Mouse (Mus musculus): ENCODE data around the gene Cul5. TPM values are rescaled to one million over a fixed set of nuclear protein-coding genes. Genes with fewer than 3 reads are reported as not detected.

The Cul5 gene
- 10 to 100 TPM; 36.4 to 38.7 TPM for total RNA-seq (2021)
- long read RNA-seq, experiment 1, transcript Cul5-201 (19 exons, 3,585 nt): major isoform, 9 of 23 reads
- long read RNA-seq, experiment 1, partial matches to known transcripts: 10 of 23 reads
- long read RNA-seq, experiment 1, other reads (novel, unspliced or antisense): 4 of 23 reads
- long read RNA-seq, experiment 2, partial matches to known transcripts: 0 of 3 reads
- long read RNA-seq, experiment 2, other reads (novel, unspliced or antisense): 0 of 3 reads

GRCm38 (mm10) chr9:53669680-53670219, at the start of gene Cul5:
Gene Cul5, minus strand, starts transcription at chr9:53670014.
- peak; percentile 39 to 47 for DNase-seq

DNA sequence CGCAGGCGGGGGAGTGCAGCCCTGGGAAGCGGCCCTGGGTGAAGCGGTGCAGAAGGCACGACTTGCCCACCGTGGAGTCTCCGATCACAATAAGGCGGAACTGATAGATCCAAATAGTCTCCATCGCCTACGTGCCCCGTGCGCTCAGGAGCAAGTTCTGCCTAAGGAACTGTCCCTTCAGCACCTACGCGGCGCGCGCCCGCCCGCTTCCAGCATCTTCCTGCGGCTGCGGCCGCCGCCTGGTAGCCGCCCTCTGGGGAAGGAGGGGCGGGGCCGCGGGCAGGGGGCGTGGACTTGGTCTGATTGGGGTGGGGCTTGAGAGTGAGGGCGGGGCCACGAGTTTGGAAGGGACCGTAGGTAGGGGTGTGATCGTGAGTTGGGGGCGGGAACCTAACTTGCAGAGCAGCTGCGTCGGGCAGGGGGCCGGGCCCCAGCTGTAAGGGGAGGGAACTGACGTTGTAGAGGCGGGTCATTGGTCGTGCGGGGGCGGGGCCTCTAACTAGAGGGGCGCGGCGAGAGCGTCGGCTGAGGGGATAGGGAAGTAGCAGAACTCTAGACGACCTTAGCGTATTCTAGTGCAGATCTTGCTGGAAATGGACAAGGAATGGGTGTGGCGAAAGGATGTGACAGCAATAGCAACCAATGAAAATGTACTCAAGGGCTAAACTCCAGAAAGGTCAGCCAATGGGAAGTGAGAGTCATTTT, 36.3 kb upstream of the Cul5 start, which contains the start of gene Rab39:
Gene Rab39, minus strand, starts transcription at position 241 of the 705 bp plus-strand sequence.
- peak; percentile 78 to 84 for DNase-seq

DNA sequence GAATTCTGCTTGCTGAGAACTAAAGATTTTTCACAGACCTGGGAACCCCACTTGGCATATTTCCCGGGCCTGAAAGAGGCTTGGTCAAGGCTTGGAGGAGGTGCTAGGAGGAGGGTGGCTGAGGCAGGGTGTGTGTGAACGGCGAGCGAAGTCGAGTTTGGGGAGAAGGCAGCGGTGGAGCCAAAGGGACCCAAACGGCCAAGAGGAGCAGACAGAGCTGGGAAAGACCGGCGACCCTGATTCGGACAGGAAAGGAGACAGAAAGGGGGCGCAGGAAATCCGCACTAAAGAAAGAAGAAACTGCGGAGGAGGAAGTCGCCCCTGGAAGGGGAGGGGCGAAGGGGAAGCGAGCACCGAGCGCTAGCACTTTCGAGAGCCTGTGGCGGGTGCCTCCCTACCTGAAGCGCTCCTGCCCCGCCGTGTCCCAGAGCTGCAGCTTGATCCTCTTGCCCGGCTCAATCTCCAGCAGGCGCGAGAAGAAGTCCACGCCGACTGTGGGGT, 35.7 kb upstream of the Cul5 start:
- DNase-seq: peak; percentile 5 to 25

DNA sequence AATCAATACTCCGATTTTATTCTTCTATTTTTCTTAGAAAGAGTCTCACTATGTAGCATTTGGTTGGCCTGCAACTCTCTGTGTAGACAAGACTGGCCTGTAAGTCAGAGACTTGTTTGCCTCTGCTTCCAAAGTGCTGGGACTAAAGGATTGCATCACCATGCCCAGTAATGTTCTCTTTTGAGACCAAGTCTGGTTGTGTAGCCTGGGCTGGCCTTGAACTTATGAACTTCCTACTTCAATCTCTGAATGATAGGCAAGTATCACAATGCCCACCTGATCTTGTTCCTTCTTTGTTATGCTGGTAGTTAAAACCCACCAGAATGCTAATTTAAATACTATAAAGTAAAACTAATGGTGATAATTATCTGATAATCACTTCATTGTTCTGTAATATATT, 33.2 kb upstream of the Cul5 start:
- no peak for DNase-seq

GRCm38 (mm10) chr9:53700496-53700895, 30.7 kb upstream of the Cul5 start:
- DNase-seq: no peak

DNA sequence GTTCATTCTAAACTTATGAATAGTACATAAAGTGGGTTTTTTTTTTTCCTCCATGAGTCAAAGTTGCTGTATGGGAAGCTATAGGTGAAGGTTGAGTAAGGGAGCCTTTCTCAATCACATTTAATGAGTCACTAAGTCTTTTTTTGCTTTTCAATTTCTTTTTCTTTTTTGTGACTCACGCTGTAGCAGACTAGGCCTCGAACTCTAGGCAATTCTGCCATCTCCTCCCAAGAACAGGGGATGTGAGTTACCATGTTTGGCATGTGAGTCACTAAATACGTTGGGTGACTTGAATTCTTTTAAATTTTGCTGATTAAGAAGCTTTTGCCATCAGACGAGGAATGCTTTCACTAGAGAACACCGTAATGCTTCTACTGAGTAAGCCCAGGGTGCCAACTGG, 26.0 kb upstream of the Cul5 start:
- no peak for DNase-seq

- no peak for DNase-seq
Measured at GRCm38 (mm10) chr9:53693718-53694117, 23.9 kb upstream of the Cul5 start.

- DNase-seq: no peak
Measured at GRCm38 (mm10) chr9:53691745-53692670, 22.2 kb upstream of the Cul5 start.

GRCm38 (mm10) chr9:53680851-53681250, 11.0 kb upstream of the Cul5 start:
- DNase-seq: no peak

DNA sequence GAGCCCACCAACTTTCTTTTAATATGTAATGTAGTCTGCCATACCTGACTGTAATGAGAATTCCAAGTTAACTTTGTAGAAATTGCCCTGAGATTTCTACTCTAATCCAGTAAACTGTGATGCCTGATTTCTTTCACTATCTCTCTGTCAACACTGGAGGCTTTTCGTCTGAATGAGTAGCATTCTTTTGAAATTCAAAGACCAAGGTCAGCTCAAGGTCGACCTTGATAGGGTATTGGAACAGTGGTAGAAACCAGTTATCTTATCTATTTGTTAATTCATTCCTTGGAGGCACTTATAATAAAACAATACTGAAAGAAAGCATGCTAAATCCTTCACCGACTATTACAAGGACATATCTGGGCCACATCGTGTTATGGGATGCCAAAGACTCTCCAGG, 7.1 kb upstream of the Cul5 start:
- DNase-seq: no peak

- DNase-seq: peak; percentile 67 to 81
Measured at GRCm38 (mm10) chr9:53673571-53673970, 3.8 kb upstream of the Cul5 start.

- DNase-seq: peak; percentile 95 to 96
Measured at GRCm38 (mm10) chr9:53667020-53667669, 2.7 kb downstream of the Cul5 start.

DNA sequence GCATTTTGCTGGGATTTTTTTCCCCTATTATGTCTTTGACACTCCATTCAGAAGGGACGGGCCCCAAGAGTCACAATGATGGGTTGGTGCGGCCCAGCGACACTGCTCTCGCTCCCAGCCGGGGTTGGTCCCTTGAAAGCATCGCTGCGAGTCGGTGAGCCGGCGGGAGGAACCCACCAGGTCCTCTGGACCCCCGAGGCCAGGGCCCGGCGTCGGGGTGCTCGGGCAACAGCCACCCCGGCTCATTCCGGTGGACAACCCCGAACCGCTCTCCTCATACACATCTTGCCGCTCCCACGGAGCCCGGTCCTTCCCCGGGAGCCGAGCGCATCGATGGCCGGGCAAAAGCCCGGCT, 3.2 kb downstream of the Cul5 start:
- DNase-seq: no peak

DNA sequence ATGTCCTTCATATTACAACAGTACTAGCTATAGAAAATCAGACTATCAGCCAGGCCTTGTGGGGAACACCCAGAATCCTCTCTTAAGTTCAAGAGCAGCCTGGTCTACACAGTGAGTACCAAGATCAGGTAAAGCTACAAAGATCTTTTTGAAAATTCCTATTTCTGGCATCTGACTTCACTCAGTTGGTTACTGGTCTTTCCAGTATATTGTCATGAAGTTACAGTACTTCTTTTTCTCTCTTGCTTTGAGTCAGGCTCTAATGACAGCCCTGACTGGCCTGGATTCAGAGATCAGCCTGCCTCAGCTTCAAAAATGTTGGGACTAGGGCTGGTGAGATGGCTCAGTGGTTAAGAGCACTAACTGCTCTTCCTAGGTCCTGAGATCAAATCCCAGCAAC, 4.4 kb downstream of the Cul5 start:
- DNase-seq: no peak

- no peak for DNase-seq
Measured at GRCm38 (mm10) chr9:53664819-53665218, 5.0 kb downstream of the Cul5 start.

DNA sequence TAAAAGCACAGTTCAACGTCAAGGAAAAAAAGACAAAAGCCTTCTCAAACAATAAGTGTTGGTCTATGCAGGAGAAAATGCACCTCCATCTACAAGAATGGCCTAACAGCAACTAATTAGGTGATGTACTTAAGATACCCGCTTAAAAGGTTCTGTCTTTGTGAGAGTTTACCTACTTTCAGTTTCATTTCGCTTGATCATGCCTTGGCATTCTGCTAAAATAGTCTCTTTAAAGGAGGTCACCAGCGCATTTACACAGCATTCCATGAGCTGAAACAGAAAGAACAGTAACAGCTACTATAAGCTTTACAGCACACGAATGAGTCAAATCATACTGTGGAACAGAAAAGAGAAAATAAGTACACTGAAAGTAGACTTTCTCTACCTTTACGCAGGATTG, 35.0 kb downstream of the Cul5 start:
- DNase-seq: no peak

DNA sequence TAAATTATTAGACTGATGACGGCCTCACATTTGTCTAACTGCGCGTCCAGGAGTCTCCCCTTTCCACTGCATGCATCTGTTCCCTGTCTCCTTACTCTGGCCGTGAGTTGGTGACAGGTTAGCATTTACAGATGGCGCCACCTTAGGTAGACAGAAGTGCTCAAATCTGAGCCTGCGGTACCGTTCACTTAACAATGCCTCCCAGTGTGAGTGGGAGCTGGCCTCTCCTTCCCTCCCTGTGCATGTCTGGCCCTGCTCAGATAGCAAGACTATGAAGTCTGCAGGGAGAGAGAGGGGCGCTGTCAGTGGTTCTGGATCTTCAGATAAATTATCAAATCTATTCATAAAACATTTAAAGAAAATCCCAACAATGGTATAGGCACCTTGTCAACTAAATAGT, 54.6 kb downstream of the Cul5 start:
- no peak for DNase-seq

DNA sequence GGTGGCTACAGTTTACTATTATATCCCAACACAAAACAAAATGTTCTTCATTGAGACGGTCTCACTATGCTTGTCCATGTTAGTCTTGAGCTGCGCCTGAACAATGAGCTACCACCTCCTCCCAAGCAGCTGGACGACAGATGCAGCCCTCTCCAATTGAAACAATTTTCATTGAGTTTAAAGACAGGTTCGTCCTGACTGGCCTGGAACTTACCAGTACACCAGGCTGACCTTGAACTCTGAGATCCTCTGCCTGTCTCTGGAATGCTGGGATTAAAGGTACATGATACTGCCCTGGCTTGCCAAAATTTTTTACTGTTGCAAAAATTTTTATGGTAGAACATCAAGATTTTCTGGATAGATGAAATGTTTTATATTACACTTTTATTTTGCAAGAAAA, 55.5 kb downstream of the Cul5 start:
- DNase-seq: no peak

DNA sequence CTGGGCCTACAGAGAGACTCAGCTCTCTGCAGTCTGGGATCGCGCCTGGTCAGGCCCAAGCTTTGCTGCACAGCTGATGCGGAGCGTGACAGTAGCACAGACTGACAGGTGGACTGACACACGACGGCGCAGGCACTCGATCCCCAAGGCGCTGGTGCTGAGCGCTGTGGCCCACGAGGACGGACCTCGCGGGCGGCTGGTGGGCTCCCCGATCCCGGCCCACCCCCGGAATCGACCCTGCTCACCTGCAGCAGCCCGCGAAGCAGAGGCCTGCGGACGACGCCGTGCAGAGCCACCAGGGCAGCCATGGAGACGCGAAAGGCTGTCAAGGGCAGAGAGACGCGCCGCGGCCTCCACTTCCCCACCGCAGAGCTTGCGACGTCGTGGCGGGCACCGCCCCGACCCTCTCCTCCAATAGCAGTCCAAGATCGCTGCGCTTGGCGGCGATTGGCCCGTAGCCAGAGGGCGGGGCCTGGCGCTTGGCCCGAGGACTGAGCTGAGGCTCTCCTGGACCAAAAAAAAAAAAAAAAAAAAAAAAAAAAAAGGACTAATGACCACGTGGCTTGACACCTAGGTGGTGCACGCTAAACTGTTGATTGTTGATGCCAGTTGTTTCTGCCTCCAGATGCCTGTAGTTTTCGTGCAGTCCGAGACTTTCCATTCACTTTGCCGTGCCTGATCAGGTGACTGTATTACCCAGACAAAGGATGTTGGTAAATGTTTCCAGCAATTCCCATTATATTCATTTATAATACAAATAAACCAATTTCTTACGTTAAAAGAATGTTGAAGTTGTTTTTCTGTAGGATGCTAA, 59.6 kb downstream of the Cul5 start, which contains the start of gene Acat1:
Gene Acat1, minus strand, starts transcription at position 415 of the 814 bp plus-strand sequence.
- peak; percentile 98 to 99 for DNase-seq

GRCm38 (mm10) chr9:53609306-53609967, 60.4 kb downstream of the Cul5 start:
- DNase-seq: no peak

Measured in adrenal gland, postnatal 36 days (tissue).